Mouse (Mus musculus): ENCODE measurements around the gene Umod.

Gene Umod

DNA sequence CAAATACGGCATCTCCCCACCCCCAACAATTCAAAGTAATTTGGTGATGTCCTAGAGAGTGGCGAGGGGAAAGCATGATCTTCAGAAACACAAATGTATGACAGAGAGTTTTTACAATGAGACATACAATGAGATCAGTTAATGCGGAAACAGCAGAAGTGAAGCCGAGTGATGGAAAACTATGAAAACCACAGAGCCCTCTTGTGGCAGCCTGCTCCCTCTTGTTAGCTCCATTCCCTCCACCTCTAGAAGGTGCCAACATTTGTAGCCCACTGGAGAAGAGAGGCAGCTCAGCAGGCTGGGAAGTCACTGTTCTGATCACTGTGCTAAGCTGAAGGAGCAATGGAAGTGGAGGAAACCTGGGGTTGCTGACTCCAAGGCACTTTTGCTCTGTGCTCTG is 35.2 kb downstream of the Umod start:
- no peak for DNase-seq (ENCODE audit: extremely low read depth, insufficient read length, low spot score)

DNA sequence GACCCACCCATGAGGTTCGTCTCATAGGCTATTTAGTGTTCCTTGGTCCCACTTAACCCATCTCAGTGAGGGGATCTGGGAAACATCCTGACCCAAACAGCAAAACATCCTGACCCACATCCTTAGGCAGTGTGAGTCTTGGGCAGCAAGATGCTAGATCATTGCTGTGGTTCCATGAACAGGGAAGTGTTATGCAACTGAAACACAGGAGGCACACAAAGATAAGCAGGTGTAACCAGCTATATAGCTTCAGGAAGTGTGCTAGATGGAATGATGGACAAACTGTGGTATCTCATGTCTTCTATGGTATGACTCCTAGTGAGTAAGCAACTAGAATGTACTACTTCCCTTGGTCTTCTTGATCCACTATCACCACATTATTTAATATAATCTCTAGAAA is 37.1 kb downstream of the Umod start:
- no peak for DNase-seq (ENCODE audit: extremely low read depth, insufficient read length, low spot score)

DNA sequence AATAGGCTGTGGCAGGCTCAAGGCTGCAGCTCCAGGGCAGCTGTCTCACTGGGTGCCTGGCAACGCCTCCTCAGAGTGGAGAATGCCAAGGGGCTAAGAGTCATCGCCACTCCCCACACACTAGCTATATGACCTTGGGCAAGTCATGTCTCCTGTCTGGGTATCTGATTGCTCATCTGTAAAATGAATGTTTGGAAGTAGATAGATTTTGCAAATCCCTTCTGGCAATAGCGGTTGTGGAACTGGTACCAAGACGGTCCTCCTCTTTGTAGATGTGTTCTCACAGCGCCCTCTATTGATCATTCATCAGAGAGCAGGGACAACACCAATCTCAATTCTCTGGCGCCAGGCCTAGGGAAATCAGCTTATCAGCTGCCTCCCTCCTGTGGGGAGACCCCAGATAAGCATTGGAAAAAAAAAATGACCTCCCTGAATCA is 51.9 kb downstream of the Umod start:
- DNase-seq (ENCODE audit: extremely low read depth, insufficient read length, low spot score), result peak; percentile 4

DNA sequence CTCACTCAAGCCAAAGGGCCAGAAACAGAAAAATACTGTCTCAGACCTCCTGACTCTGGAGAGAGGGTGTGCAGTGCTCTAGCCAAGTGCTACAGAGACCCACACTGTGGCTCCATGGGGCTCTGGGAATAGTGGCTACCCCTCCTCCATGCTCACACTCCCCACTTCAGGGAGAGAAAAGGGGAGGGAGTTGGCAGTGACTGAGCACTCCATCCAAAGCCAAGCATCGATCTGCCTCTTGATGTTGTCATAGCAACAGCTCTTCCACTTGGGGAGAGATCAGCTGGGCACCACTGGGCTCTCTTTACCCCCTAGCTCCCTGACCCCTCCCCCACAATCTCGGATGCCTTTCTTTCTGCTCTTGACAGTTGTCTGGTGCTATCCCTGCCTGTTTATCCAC is 58.4 kb downstream of the Umod start:
- DNase-seq (ENCODE audit: extremely low read depth, insufficient read length, low spot score), result no peak

DNA sequence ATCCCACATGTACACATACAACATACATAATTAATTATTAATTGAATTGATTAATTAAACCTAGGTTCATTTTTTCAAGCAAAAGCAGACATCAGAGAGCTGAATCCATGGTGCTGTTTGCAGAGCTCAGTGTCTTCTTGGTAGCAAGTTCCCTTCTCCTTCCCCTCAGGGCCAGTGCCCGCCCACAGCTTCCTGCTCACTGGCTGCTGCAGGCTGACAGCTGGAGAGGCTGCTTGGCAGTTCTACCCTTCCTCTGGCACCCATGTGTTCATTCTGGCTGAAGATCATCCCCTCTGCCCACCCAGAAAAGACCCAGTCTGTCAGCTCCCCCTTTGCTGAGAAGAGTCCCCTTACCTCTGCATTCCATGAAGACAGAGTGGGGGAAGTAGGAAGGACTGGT is 60.6 kb downstream of the Umod start:
- DNase-seq (ENCODE audit: extremely low read depth, insufficient read length, low spot score), result no peak

All from 3134 (cell line).